Mouse (Mus musculus) G1E (cell line): ENCODE measurements around the gene Slc38a7. TPM values are rescaled to one million over a fixed set of nuclear protein-coding genes. Genes with fewer than 3 reads are reported as not detected.
"Not testable (repeated sequence)": the region's sequence is repeated elsewhere in the genome, so short reads cannot be mapped to it uniquely, and the experiment has no call there.

Experiments
- ATAC-seq: 2 replicates; pipeline ENCODE4 v1.8.0; 2016; ENCODE audit warnings: mild to moderate bottlenecking; ENCODE audit not compliant: insufficient number of reproducible peaks, poor library complexity, low FRiP score, severe bottlenecking; ENCODE audit errors: extremely low read depth
- DNase-seq: peaks from one replicate; pipeline ENCODE4 v3.0.0; 2012; ENCODE audit warnings: low spot score
- H3K27me3 ChIP-seq: 2 replicates; pipeline ENCODE4 v1.6.1; 2012; ENCODE audit warnings: mild to moderate bottlenecking, low read length, inconsistent platforms; ENCODE audit not compliant: insufficient read depth
- H3K36me3 ChIP-seq: replicated peaks from 2 replicates; pipeline ENCODE3; 2012; ENCODE audit warnings: mild to moderate bottlenecking, inconsistent platforms
- H3K4me1 ChIP-seq: 2 replicates; pipeline ENCODE4 v1.6.1; 2012; ENCODE audit warnings: low read depth, low read length, inconsistent platforms, mixed read lengths; ENCODE audit not compliant: insufficient read depth
- H3K4me3 ChIP-seq: 2 replicates; pipeline ENCODE4 v1.5.1; 2012; ENCODE audit warnings: low read depth, mild to moderate bottlenecking, inconsistent platforms, low read length, moderate library complexity, mixed read lengths
- H3K9me3 ChIP-seq: replicated peaks from 2 replicates; pipeline ENCODE4 v1.6.1; 2012; ENCODE audit warnings: inconsistent platforms
- CTCF ChIP-seq: IDR thresholded peaks from 2 replicates; pipeline ENCODE4 v1.5.1; 2012; ENCODE audit warnings: low read depth, low read length, inconsistent platforms, mixed read lengths
- GATA1 ChIP-seq: IDR thresholded peaks from 2 replicates; pipeline ENCODE4 v1.6.1; 2012; ENCODE audit warnings: borderline replicate concordance, low read length, inconsistent platforms, mixed read lengths
- GATA2 ChIP-seq: IDR thresholded peaks from 2 replicates; pipeline ENCODE4 v1.6.1; 2012; ENCODE audit warnings: low read depth, low read length, inconsistent platforms, borderline replicate concordance
- POLR2AphosphoS5 ChIP-seq: IDR thresholded peaks from 2 replicates; pipeline ENCODE4 v1.6.1; 2012; ENCODE audit warnings: low read depth, low read length, inconsistent platforms; ENCODE audit not compliant: insufficient replicate concordance
- TAL1 ChIP-seq: conservative IDR thresholded peaks from 2 replicates; pipeline ENCODE4 v1.6.1; 2012; ENCODE audit warnings: low read depth, low read length, inconsistent platforms, mixed read lengths
- polyA plus RNA-seq: library from polyadenylated mRNA; stranded (reverse); fragments of >175 nt; gene quantifications from 2 replicates; pipeline ENCODE4 v1.2.3, GENCODE M21; 2012
- total RNA-seq, 2 experiments: library from RNA; stranded (forward) in 1 of 2; stranded (reverse) in 1 of 2; fragments of 200-1000 nt in 1 of 2; fragments of >200 nt in 1 of 2; fragmentation: Nextera tagmentation in 1 of 2; gene quantifications; 2 replicates each; pipeline ENCODE4 v1.2.3; 2014 to 2017

The Slc38a7 gene
- total and polyA plus RNA-seq, 3 experiments, result 13.3 to 24.6 (median 16.1) TPM

GRCm38 (mm10) chr8:95879823-95880222 lies 26.5 kb upstream of the Slc38a7 start:
- H3K4me1 ChIP-seq, result peaks cover 43% of the 10 kb centered on the region
- no peak for DNase-seq
- ATAC-seq, result no peak

GRCm38 (mm10) chr8:95878176-95878962 lies 25.0 kb upstream of the Slc38a7 start:
- H3K4me3 ChIP-seq, result peak overlapping the region; percentile 2; the same call in 1 of the 2 replicates
- H3K9me3 ChIP-seq, result 0 out of 2 replicates have a peak, but pooled peaks cover 2% of the 10 kb centered on the region
- TF ChIP-seq CTCF, result no peak
- TF ChIP-seq GATA1, result no peak
- DNase-seq (peak; percentile 32), ATAC-seq (peak; percentile 74)
- H3K27me3 ChIP-seq, result no peaks in the 10 kb centered on the region
- peaks cover 76% of the 10 kb centered on the region for H3K36me3 ChIP-seq
- H3K4me1 ChIP-seq, result peaks cover 32% of the 10 kb centered on the region

More at GRCm38 (mm10) chr8:95879823-95880222, 26.5 kb upstream of the Slc38a7 start:
- TF ChIP-seq GATA1 (no peak), GATA2 (no peak), POLR2AphosphoS5 (no peak), CTCF (no peak), TAL1 (no peak)
- Histone ChIP-seq H3K36me3 (peaks cover 75% of the 10 kb centered on the region), H3K27me3 (no peaks in the 10 kb centered on the region), H3K9me3 (0 out of 2 replicates have a peak, but pooled peaks cover 2% of the 10 kb centered on the region), H3K4me3 (no peak overlapping the region)

- DNase-seq (no peak), ATAC-seq (no peak)
- Histone ChIP-seq H3K9me3 (0 out of 2 replicates have a peak, but pooled peaks cover 2% of the 10 kb centered on the region), H3K4me1 (peaks cover 17% of the 10 kb centered on the region), H3K27me3 (no peaks in the 10 kb centered on the region), H3K4me3 (no peak overlapping the region), H3K36me3 (peaks cover 87% of the 10 kb centered on the region)
- TF ChIP-seq GATA1 (no peak), POLR2AphosphoS5 (no peak), TAL1 (no peak)
Observed at GRCm38 (mm10) chr8:95875270-95875669, 21.9 kb upstream of the Slc38a7 start.

- peaks cover 97% of the 10 kb centered on the region for H3K36me3 ChIP-seq
Observed at GRCm38 (mm10) chr8:95871690-95872089, 18.4 kb upstream of the Slc38a7 start.

GRCm38 (mm10) chr8:95864851-95865250 lies 11.5 kb upstream of the Slc38a7 start:
- H3K9me3 ChIP-seq, H3K4me1 ChIP-seq, DNase-seq, H3K27me3 ChIP-seq, H3K4me3 ChIP-seq, ATAC-seq: not testable (repeated sequence)
- peaks cover 57% of the 10 kb centered on the region for H3K36me3 ChIP-seq

More at GRCm38 (mm10) chr8:95871690-95872089, 18.4 kb upstream of the Slc38a7 start:
- Histone ChIP-seq H3K4me3 (no peak overlapping the region), H3K4me1 (no peaks in the 10 kb centered on the region), H3K27me3 (no peaks in the 10 kb centered on the region), H3K9me3 (0 out of 2 replicates have a peak, but pooled peaks cover 2% of the 10 kb centered on the region)
- DNase-seq (no peak), ATAC-seq (no peak)
- TF ChIP-seq TAL1 (no peak), CTCF (no peak), GATA1 (no peak), GATA2 (no peak), POLR2AphosphoS5 (no peak)

- ATAC-seq, H3K4me3 ChIP-seq, H3K4me1 ChIP-seq, DNase-seq, H3K9me3 ChIP-seq, H3K27me3 ChIP-seq: not testable (repeated sequence)
- H3K36me3 ChIP-seq, result peaks cover 48% of the 10 kb centered on the region
Observed at GRCm38 (mm10) chr8:95863761-95864440, 10.6 kb upstream of the Slc38a7 start.

GRCm38 (mm10) chr8:95854174-95854573 lies 835 bp upstream of the Slc38a7 start:
- Histone ChIP-seq H3K36me3 (peaks cover 17% of the 10 kb centered on the region), H3K27me3 (no peaks in the 10 kb centered on the region), H3K9me3 (no peaks in the 10 kb centered on the region), H3K4me3 (no peak overlapping the region), H3K4me1 (peaks cover 28% of the 10 kb centered on the region)
- ATAC-seq (no peak), DNase-seq (no peak)
- no peak for TF ChIP-seq GATA2
- no peak for TF ChIP-seq TAL1
- no peak for TF ChIP-seq GATA1
- no peak for TF ChIP-seq CTCF
- no peak for TF ChIP-seq POLR2AphosphoS5
